Mouse (Mus musculus): Measurements from ENCODE around the gene Zfp346.

GRCm38 (mm10) chr13:55058042-55058441, 47.1 kb upstream of the Zfp346 start:
- TF ChIP-seq ZC3H11A (IDR thresholded peaks at IDR 0.05; ENCODE audit: borderline replicate concordance, low read depth, low read length) (peak; percentile 51; the same call in 1 of the 2 replicates), HCFC1 (IDR thresholded peaks at IDR 0.05; ENCODE audit: borderline replicate concordance, insufficient read depth, low read length) (no peak), ZNF384 (IDR thresholded peaks at IDR 0.05; ENCODE audit: low read depth, low read length) (no peak)
